Mouse (Mus musculus): ENCODE measurements around the gene Cpa2. TPM values are rescaled to one million over a fixed set of nuclear protein-coding genes. Genes with fewer than 3 reads are reported as not detected.

The Cpa2 gene
- total and polyA plus RNA-seq, 3 experiments: 0.12 to 0.43 TPM; not detected in 1

DNA sequence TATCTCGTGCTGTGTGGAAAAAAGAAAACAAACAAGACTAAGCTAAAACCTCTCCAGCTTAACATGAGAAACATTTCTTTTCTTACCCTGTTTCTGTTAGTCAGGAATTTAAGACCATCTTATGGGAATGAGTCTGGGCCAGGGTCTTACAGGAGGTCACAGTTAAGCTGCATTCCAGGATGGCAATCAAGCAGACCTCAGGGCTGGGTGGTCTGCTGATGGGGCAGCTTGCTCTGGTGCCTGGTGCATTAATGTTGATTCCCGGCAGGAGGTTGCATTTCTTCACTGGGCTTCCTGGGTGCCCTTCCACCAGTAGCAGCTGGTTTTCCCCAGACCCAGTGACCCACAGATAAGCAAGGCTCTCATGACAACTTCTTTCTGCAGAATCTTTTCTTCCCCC lies 48.4 kb downstream of the Cpa2 start:
- H3K4me3 ChIP-seq (ENCODE audit: control insufficient read depth in 1 of 2, insufficient read depth in 1 of 2, low read depth in 2 of 2, low read length in 2 of 2): no peak overlapping the region
- peaks cover 0 to 2% of the 10 kb centered on the region in 2 experiments; a peak in 2 of 4 replicates for H3K36me3 ChIP-seq (ENCODE audit: control insufficient read depth in 1 of 2, insufficient read depth in 2 of 2, low read length in 2 of 2)
- H3K27ac ChIP-seq (ENCODE audit: control insufficient read depth, low read depth, low read length): no peak overlapping the region
- H3K27me3 ChIP-seq (ENCODE audit: control insufficient read depth in 1 of 2, insufficient read depth in 2 of 2, low read length in 2 of 2): peaks cover 2 to 3% of the 10 kb centered on the region in 2 experiments; a peak in 3 of 4 replicates
- peaks cover 0 to 10% of the 10 kb centered on the region in 2 experiments; a peak in 2 of 4 replicates for H3K4me1 ChIP-seq (ENCODE audit: control insufficient read depth in 1 of 2, insufficient read depth in 2 of 2, low read length in 2 of 2)
- TF ChIP-seq ZKSCAN1 (IDR thresholded peaks at IDR 0.05; ENCODE audit: low read depth, low read length) (no peak), RAD21 (IDR thresholded peaks at IDR 0.05; ENCODE audit: low read depth, low read length) (no peak), MYB (IDR thresholded peaks at IDR 0.05; ENCODE audit: low read depth, low read length) (no peak), NELFE (IDR thresholded peaks at IDR 0.05; ENCODE audit: low read depth, low read length) (no peak), MAZ (IDR thresholded peaks at IDR 0.05; ENCODE audit: low read depth, low read length) (no peak), NRF1 (IDR thresholded peaks at IDR 0.05; ENCODE audit: insufficient read depth, low read depth, low read length, poor library complexity, severe bottlenecking) (no peak), CTCF (IDR thresholded peaks at IDR 0.05 in 2 of 3, conservative IDR thresholded peaks at IDR 0.05 in 1 of 3; ENCODE audit: control insufficient read depth in 1 of 3, insufficient read depth in 1 of 3, low read depth in 2 of 3, low read length in 3 of 3, poor library complexity in 1 of 3, severe bottlenecking in 1 of 3) (no peak), MAFK (IDR thresholded peaks at IDR 0.05; ENCODE audit: borderline replicate concordance, low read depth, low read length) (no peak), E2F4 (IDR thresholded peaks at IDR 0.05; ENCODE audit: borderline replicate concordance, low read depth, low read length) (no peak), ETS1 (IDR thresholded peaks at IDR 0.05; ENCODE audit: low read depth, low read length) (no peak), RCOR1 (IDR thresholded peaks at IDR 0.05; ENCODE audit: low read depth, low read length) (no peak), POLR2AphosphoS5 (IDR thresholded peaks at IDR 0.05; ENCODE audit: borderline replicate concordance, low read depth, low read length) (no peak), GABPA (IDR thresholded peaks at IDR 0.05; ENCODE audit: low read depth, low read length) (no peak), BHLHE40 (IDR thresholded peaks at IDR 0.05; ENCODE audit: borderline replicate concordance, low read depth, low read length) (no peak), TBP (IDR thresholded peaks at IDR 0.05; ENCODE audit: low read depth, low read length) (no peak), TCF12 (IDR thresholded peaks at IDR 0.05; ENCODE audit: low read depth, low read length) (no peak), MAX (IDR thresholded peaks at IDR 0.05; ENCODE audit: low read length) (no peak), CHD2 (IDR thresholded peaks at IDR 0.05; ENCODE audit: low read length) (no peak), MEF2A (IDR thresholded peaks at IDR 0.05; ENCODE audit: extremely low read depth, insufficient replicate concordance, low read depth, low read length, poor library complexity, severe bottlenecking) (no peak)
- no peak overlapping the region for H3K9ac ChIP-seq (ENCODE audit: control insufficient read depth, low read depth, low read length, poor library complexity, severe bottlenecking)
- H3K79me2 ChIP-seq (ENCODE audit: control insufficient read depth, insufficient read depth, low read length, poor library complexity): no peaks in the 10 kb centered on the region
- no peak for DNase-seq (ENCODE audit: low read depth, low spot score)
- H3K9me3 ChIP-seq (replicated peaks; ENCODE audit: insufficient read depth, low read length): no peaks in the 10 kb centered on the region

DNA sequence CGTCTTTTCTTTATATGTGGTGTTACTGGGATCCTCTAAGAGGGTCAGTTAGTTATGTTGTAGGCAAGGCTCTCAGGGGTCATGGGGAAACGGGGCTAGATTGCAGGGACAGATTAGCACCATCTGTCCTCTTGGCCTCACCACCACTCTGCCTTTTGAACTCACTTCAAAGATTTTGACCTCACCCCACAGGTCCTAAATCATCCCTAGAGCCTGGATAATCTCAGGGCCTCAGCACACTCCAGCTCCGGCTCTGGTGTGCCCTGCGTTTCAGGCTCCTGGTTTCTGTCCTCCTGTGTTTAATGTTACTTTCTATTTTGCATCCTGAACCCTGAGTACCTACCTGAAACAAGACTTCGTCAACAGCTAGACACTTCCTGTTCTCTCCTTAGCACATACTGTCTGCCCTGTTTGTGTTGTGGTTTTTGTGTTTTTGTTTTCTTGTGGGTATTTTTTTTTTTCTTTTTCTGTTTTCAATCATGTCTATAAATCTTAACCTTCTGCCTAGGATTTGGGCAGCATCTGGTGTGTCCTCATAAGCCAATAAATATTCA lies 50.5 kb downstream of the Cpa2 start:
- peaks cover 2 to 3% of the 10 kb centered on the region in 2 experiments; a peak in 3 of 4 replicates for H3K27me3 ChIP-seq (ENCODE audit: control insufficient read depth in 1 of 2, insufficient read depth in 2 of 2, low read length in 2 of 2)
- TF ChIP-seq ZC3H11A (IDR thresholded peaks at IDR 0.05; ENCODE audit: low read depth, low read length): no peak
- TF ChIP-seq ZKSCAN1 (IDR thresholded peaks at IDR 0.05; ENCODE audit: low read depth, low read length): no peak
- no peak for TF ChIP-seq MAFK (IDR thresholded peaks at IDR 0.05; ENCODE audit: borderline replicate concordance, low read depth, low read length)
- no peak for TF ChIP-seq RCOR1 (IDR thresholded peaks at IDR 0.05; ENCODE audit: low read depth, low read length)
- no peak for TF ChIP-seq SMC3 (IDR thresholded peaks at IDR 0.05; ENCODE audit: low read depth, low read length)
- TF ChIP-seq KAT2A (conservative IDR thresholded peaks at IDR 0.05; ENCODE audit: low read depth, low read length): no peak
- TF ChIP-seq CHD2 (IDR thresholded peaks at IDR 0.05; ENCODE audit: low read length): no peak
- no peak for TF ChIP-seq JUND (IDR thresholded peaks at IDR 0.05; ENCODE audit: low read depth, low read length)
- no peak for TF ChIP-seq UBTF (IDR thresholded peaks at IDR 0.05; ENCODE audit: borderline replicate concordance, insufficient read depth, low read depth, low read length)
- TF ChIP-seq CTCF (IDR thresholded peaks at IDR 0.05 in 2 of 3, conservative IDR thresholded peaks at IDR 0.05 in 1 of 3; ENCODE audit: control insufficient read depth in 1 of 3, insufficient read depth in 1 of 3, low read depth in 2 of 3, low read length in 3 of 3, poor library complexity in 1 of 3, severe bottlenecking in 1 of 3): no peak
- no peak for TF ChIP-seq ZMIZ1 (IDR thresholded peaks at IDR 0.05; ENCODE audit: low read depth, low read length)
- TF ChIP-seq POLR2A (IDR thresholded peaks at IDR 0.05; ENCODE audit: control insufficient read depth in 1 of 2, insufficient read depth in 1 of 2, low read depth in 1 of 2, low read length in 2 of 2, poor library complexity in 1 of 2): no peak
- TF ChIP-seq ETS1 (IDR thresholded peaks at IDR 0.05; ENCODE audit: low read depth, low read length): no peak
- no peak for TF ChIP-seq BHLHE40 (IDR thresholded peaks at IDR 0.05; ENCODE audit: borderline replicate concordance, low read depth, low read length)
- no peak for TF ChIP-seq USF2 (IDR thresholded peaks at IDR 0.05; ENCODE audit: borderline replicate concordance in 1 of 2, insufficient read depth in 1 of 2, low read depth in 1 of 2, low read length in 2 of 2)
- no peak for TF ChIP-seq NELFE (IDR thresholded peaks at IDR 0.05; ENCODE audit: low read depth, low read length)
- no peak for TF ChIP-seq USF1 (IDR thresholded peaks at IDR 0.05; ENCODE audit: low read depth, low read length)
- TF ChIP-seq MEF2A (IDR thresholded peaks at IDR 0.05; ENCODE audit: extremely low read depth, insufficient replicate concordance, low read depth, low read length, poor library complexity, severe bottlenecking): no peak
- no peak for TF ChIP-seq POLR2AphosphoS5 (IDR thresholded peaks at IDR 0.05; ENCODE audit: borderline replicate concordance, low read depth, low read length)
- H3K79me2 ChIP-seq (ENCODE audit: control insufficient read depth, insufficient read depth, low read length, poor library complexity): no peaks in the 10 kb centered on the region
- H3K9ac ChIP-seq (ENCODE audit: control insufficient read depth, low read depth, low read length, poor library complexity, severe bottlenecking): no peak overlapping the region
- peaks cover 0 to 2% of the 10 kb centered on the region in 2 experiments; a peak in 2 of 4 replicates for H3K36me3 ChIP-seq (ENCODE audit: control insufficient read depth in 1 of 2, insufficient read depth in 2 of 2, low read length in 2 of 2)
- peaks cover 0 to 10% of the 10 kb centered on the region in 2 experiments; a peak in 2 of 4 replicates for H3K4me1 ChIP-seq (ENCODE audit: control insufficient read depth in 1 of 2, insufficient read depth in 2 of 2, low read length in 2 of 2)
- DNase-seq (ENCODE audit: low read depth, low spot score): no peak
- H3K27ac ChIP-seq (ENCODE audit: control insufficient read depth, low read depth, low read length): no peak overlapping the region
- no peaks in the 10 kb centered on the region for H3K9me3 ChIP-seq (replicated peaks; ENCODE audit: insufficient read depth, low read length)
- no peak overlapping the region for H3K4me3 ChIP-seq (ENCODE audit: control insufficient read depth in 1 of 2, insufficient read depth in 1 of 2, low read depth in 2 of 2, low read length in 2 of 2)
